Mouse (Mus musculus) bone marrow macrophage, adult 2 months (primary cell): Measurements from ENCODE around the gene Tbc1d14.

Experiments used
- CTCF ChIP-seq: IDR thresholded peaks from 2 replicates; pipeline ENCODE4 v1.5.1; 2012; ENCODE audit warnings: low read depth, mild to moderate bottlenecking, low read length, moderate library complexity
- POLR2A ChIP-seq: IDR thresholded peaks from 2 replicates; pipeline ENCODE4 v1.6.1; 2012; ENCODE audit warnings: mild to moderate bottlenecking, low read depth, low read length, borderline replicate concordance

DNA sequence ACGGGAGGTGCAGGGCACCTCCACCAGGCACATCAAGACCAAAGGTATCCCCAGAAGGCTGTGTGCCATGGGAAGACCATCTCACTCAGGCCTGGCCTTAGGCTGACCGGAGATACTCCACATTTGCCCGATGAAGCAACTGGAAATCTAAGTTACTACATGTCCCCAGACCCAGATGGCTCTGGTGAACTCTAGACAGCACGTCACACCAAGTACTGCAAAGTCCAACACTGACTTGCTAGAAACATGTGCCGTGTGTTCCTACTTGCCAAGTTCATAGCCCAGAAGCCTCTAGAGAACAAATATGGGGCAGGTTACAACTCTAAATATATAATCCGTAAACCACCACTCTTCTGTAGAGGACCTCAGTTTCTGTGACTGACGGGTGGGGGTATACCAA is 23.0 kb downstream of the Tbc1d14 start:
- no peak for TF ChIP-seq POLR2A
- no peak for TF ChIP-seq CTCF
